ENCODE assay signal across 9 mouse cellular contexts in the genomic region with DNA sequence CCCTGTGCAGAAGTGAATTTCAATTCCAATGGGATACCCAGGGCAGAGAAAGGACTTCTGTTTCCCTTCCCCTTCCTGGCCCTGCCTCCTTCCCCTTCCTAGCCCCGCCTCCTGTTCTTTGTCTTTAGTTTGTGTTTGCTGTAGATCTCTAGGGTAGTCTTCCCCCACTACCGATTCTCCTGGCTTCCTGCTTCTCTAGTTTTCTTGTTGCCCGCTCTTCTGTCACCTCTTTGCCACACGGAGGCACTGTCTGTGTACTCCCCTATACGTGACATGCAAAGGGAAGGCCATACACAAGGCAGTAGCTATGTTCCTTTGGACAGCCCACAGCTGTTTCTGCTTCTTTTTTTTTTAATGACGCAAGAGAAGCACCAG.
DNase-seq lines count a peak whose midpoint lies in the region; ATAC-seq and TF ChIP-seq lines count a peak whose summit lies in the region.
"Had no signal": no experiment of that assay in that cellular context is flagged by ENCODE, and none has a peak within 500 bp of the region (broad histone marks: within the 10 kb centered on the region; RNA-seq: fewer than 3 reads in every experiment).

No protein-coding gene starts in this region.

- no peak overlapping the region for H3K27ac ChIP-seq in forebrain, postnatal 0 days (ENCODE audit: low read depth, low read length)
- H3K27ac ChIP-seq in forebrain, embryonic 11.5 days (ENCODE audit: low read depth, low read length): no peak overlapping the region
- peak overlapping the region; percentile 88 for H3K27ac ChIP-seq in heart, adult 2 months
- H3K27ac ChIP-seq in intestine, postnatal 0 days (ENCODE audit: low read depth, low read length): peak overlapping the region; percentile 60

- no peak for TF ChIP-seq POLR2A in heart, adult 2 months (IDR thresholded peaks at IDR 0.05; ENCODE audit: insufficient read depth, low read depth, low read length)

- TF ChIP-seq EP300 in heart, adult 2 months (IDR thresholded peaks at IDR 0.05; ENCODE audit: insufficient read depth, low read depth, low read length): peak; percentile 63; the same call in 1 of the 2 replicates

- no peak overlapping the region for H3K4me2 ChIP-seq in forebrain, postnatal 0 days (ENCODE audit: low read depth)
- no peak overlapping the region for H3K4me2 ChIP-seq in forebrain, embryonic 11.5 days (ENCODE audit: low read depth, low read length, severe bottlenecking)
- peak overlapping the region; percentile 21; the same call in 1 of the 2 replicates for H3K4me2 ChIP-seq in intestine, postnatal 0 days (replicated peaks; ENCODE audit: low read depth)

- peak; percentile 8; the same call in 1 of the 2 replicates for ATAC-seq in forebrain, postnatal 0 days
- no peak for ATAC-seq in forebrain, embryonic 11.5 days (replicated peaks; ENCODE audit: low FRiP score)
- ATAC-seq in intestine, postnatal 0 days: peak; percentile 14; the same call in 1 of the 2 replicates
- ATAC-seq in inflammation-experienced regulatory T-cells, adult 6 months: no peak

- intact Hi-C loops in heart, adult 2 months (cut with DNase I): loop anchor here (5.0 kb wide), 1 partner anchor 310 kb away; no protein-coding TSS in a partner anchor

- no peaks in the 10 kb centered on the region for H3K27me3 ChIP-seq in forebrain, postnatal 0 days (ENCODE audit: insufficient read depth, low read length)
- H3K27me3 ChIP-seq in forebrain, embryonic 11.5 days (ENCODE audit: control insufficient read depth, insufficient read depth, low read length): no peaks in the 10 kb centered on the region
- no peaks in the 10 kb centered on the region for H3K27me3 ChIP-seq in heart, adult 2 months (ENCODE audit: control insufficient read depth, insufficient read depth, low read length)
- H3K27me3 ChIP-seq in intestine, postnatal 0 days (replicated peaks; ENCODE audit: control insufficient read depth, insufficient read depth, low read length): no peaks in the 10 kb centered on the region

- no peaks in the 10 kb centered on the region for H3K36me3 ChIP-seq in forebrain, postnatal 0 days (ENCODE audit: insufficient read depth)
- no peaks in the 10 kb centered on the region for H3K36me3 ChIP-seq in forebrain, embryonic 11.5 days (ENCODE audit: control insufficient read depth, insufficient read depth, low read length)
- peaks cover 12% of the 10 kb centered on the region for H3K36me3 ChIP-seq in heart, adult 2 months (ENCODE audit: control insufficient read depth, insufficient read depth, low read length)
- peaks cover 29% of the 10 kb centered on the region for H3K36me3 ChIP-seq in intestine, postnatal 0 days (ENCODE audit: control insufficient read depth, insufficient read depth)

- no peaks in the 10 kb centered on the region for H3K79me2 ChIP-seq in heart, adult 2 months (replicated peaks; ENCODE audit: control insufficient read depth, insufficient read depth, low read length)

- no peaks in the 10 kb centered on the region for H3K4me1 ChIP-seq in forebrain, postnatal 0 days (ENCODE audit: insufficient read depth)
- peaks cover 8% of the 10 kb centered on the region; the same call in 1 of the 2 replicates for H3K4me1 ChIP-seq in forebrain, embryonic 11.5 days (replicated peaks; ENCODE audit: control insufficient read depth, insufficient read depth, low read length)
- H3K4me1 ChIP-seq in heart, adult 2 months (ENCODE audit: control insufficient read depth, insufficient read depth, low read length): peaks cover 11% of the 10 kb centered on the region
- H3K4me1 ChIP-seq in intestine, postnatal 0 days (replicated peaks; ENCODE audit: control insufficient read depth, insufficient read depth, low read length): no peaks in the 10 kb centered on the region

- WGBS in forebrain, postnatal 0 days: 79% methylated on average over 6 of the region's 6 CpGs
- 81% methylated on average over 6 of the region's 6 CpGs for WGBS in forebrain, embryonic 11.5 days
- WGBS in heart, adult 2 months: 20% methylated on average over 6 of the region's 6 CpGs
- WGBS in intestine, postnatal 0 days: 39% methylated on average over 6 of the region's 6 CpGs

- no peak for DNase-seq in forebrain, postnatal 0 days
- no peak for DNase-seq in forebrain, embryonic 11.5 days (ENCODE audit: low spot score)
- DNase-seq in heart, adult 2 months: peak; percentile 50 to 60
- DNase-seq in lung, postnatal 4 days: peak; percentile 59 to 69
- no peak for DNase-seq in urinary bladder, postnatal 4 days (ENCODE audit: low spot score in 2 of 2)
- DNase-seq in right cerebral cortex, adult 2 months (ENCODE audit: low spot score in 2 of 2): no peak
- DNase-seq: layer of hippocampus, postnatal 36 days had no signal

- no peak overlapping the region for H3K4me3 ChIP-seq in forebrain, postnatal 0 days (ENCODE audit: low read depth, low read length)
- no peak overlapping the region for H3K4me3 ChIP-seq in forebrain, embryonic 11.5 days (ENCODE audit: low read depth, low read length)
- no peak overlapping the region for H3K4me3 ChIP-seq in heart, adult 2 months
- no peak overlapping the region for H3K4me3 ChIP-seq in intestine, postnatal 0 days (ENCODE audit: low read depth, low read length)

- TF ChIP-seq CTCF in forebrain, postnatal 0 days (IDR thresholded peaks at IDR 0.05; ENCODE audit: low read depth): no peak
- peak; percentile 46 for TF ChIP-seq CTCF in heart, adult 2 months (IDR thresholded peaks at IDR 0.05)
- TF ChIP-seq CTCF in intestine, postnatal 0 days (IDR thresholded peaks at IDR 0.05; ENCODE audit: low read depth): peak; percentile 69

- no peaks in the 10 kb centered on the region for H3K9me3 ChIP-seq in forebrain, postnatal 0 days (ENCODE audit: low read length)
- no peaks in the 10 kb centered on the region; the same call in 1 of the 2 replicates for H3K9me3 ChIP-seq in forebrain, embryonic 11.5 days (ENCODE audit: control insufficient read depth, low read length)
- H3K9me3 ChIP-seq in intestine, postnatal 0 days (ENCODE audit: control insufficient read depth): no peaks in the 10 kb centered on the region

- H3K9ac ChIP-seq in forebrain, postnatal 0 days: no peak overlapping the region
- no peak overlapping the region for H3K9ac ChIP-seq in forebrain, embryonic 11.5 days (ENCODE audit: low read length)
- no peak overlapping the region for H3K9ac ChIP-seq in heart, adult 2 months (ENCODE audit: low read depth, low read length)
- no peak overlapping the region for H3K9ac ChIP-seq in intestine, postnatal 0 days (ENCODE audit: low read depth, low read length)

Comparison
In these comparisons a context has a peak if more than half of its experiments do, and no peak if none do; other contexts are left out.
1. ATAC-seq: peak in forebrain, postnatal 0 days (single experiment) and intestine, postnatal 0 days (single experiment); none in forebrain, embryonic 11.5 days (single experiment) and inflammation-experienced regulatory T-cells, adult 6 months (single experiment).
2. DNase-seq: peak in heart, adult 2 months (2 of 2) and lung, postnatal 4 days (2 of 2); none in forebrain, postnatal 0 days (single experiment), forebrain, embryonic 11.5 days (single experiment), urinary bladder, postnatal 4 days (0 of 2) and right cerebral cortex, adult 2 months (0 of 2).
3. H3K27ac ChIP-seq: peak in heart, adult 2 months (single experiment) and intestine, postnatal 0 days (single experiment); none in forebrain, postnatal 0 days (single experiment) and forebrain, embryonic 11.5 days (single experiment).